Mouse (Mus musculus) limb, embryonic 11.5 days (tissue): Measurements from ENCODE around the gene Tspan17. TPM values are rescaled to one million over a fixed set of nuclear protein-coding genes. Genes with fewer than 3 reads are reported as not detected.

Experiments
- polyA plus RNA-seq: library from polyadenylated mRNA; unstranded; fragments of >200 nt; fragmentation: Nextera tagmentation; extraction: Ambion mirVana; gene quantifications from 2 replicates; pipeline ENCODE4 v1.2.1, GENCODE M21; 2014

The Tspan17 gene
- polyA plus RNA-seq, 1 experiment from 2014 or later, result 1.8 TPM

Other genes with a start within 250 kb of the Tspan17 start
- 184 and 185 TPM in 2 replicates for gene 4833439L19Rik, start 223.9 kb upstream of the Tspan17 start, polyA plus RNA-seq
- gene Arl10, start 214.4 kb upstream of the Tspan17 start, polyA plus RNA-seq, result 27.1 and 29.7 TPM in 2 replicates
- 95.6 and 99.7 TPM in 2 replicates for gene Nop16, start 199.3 kb upstream of the Tspan17 start, polyA plus RNA-seq
- gene Higd2a, start 199.2 kb upstream of the Tspan17 start, polyA plus RNA-seq, result 155 and 157 TPM in 2 replicates
- gene Cltb, start 178.0 kb upstream of the Tspan17 start, polyA plus RNA-seq, result 12.3 and 13.0 TPM in 2 replicates
- gene Faf2, start 167.6 kb upstream of the Tspan17 start, polyA plus RNA-seq, result 95.7 and 99.2 TPM in 2 replicates
- gene Rnf44, start 95.5 kb upstream of the Tspan17 start, polyA plus RNA-seq, result 94.8 and 101 TPM in 2 replicates
- gene Cdhr2, start 87.9 kb upstream of the Tspan17 start, polyA plus RNA-seq, result not detected in 2 replicates
- 0.55 and 0.68 TPM in 2 replicates for gene Gprin1, start 39.5 kb upstream of the Tspan17 start, polyA plus RNA-seq
- not detected in 2 replicates for gene Sncb, start 22.8 kb upstream of the Tspan17 start, polyA plus RNA-seq
- not detected in 2 replicates for gene Eif4e1b, start 5.4 kb upstream of the Tspan17 start, polyA plus RNA-seq
- 0.71 and 0.79 TPM in 2 replicates for gene Unc5a, start 160.0 kb downstream of the Tspan17 start, polyA plus RNA-seq
- 0.51 and 0.65 TPM in 2 replicates for gene Hk3, start 232.0 kb downstream of the Tspan17 start, polyA plus RNA-seq